Mouse (Mus musculus) A20 (cell line): Measurements from ENCODE around the gene Inpp1.

Experiments
- DNase-seq: peaks from one replicate; pipeline ENCODE4 v3.0.0-alpha.2; 2011; ENCODE audit warnings: low read depth, low spot score

The Inpp1 gene

DNA sequence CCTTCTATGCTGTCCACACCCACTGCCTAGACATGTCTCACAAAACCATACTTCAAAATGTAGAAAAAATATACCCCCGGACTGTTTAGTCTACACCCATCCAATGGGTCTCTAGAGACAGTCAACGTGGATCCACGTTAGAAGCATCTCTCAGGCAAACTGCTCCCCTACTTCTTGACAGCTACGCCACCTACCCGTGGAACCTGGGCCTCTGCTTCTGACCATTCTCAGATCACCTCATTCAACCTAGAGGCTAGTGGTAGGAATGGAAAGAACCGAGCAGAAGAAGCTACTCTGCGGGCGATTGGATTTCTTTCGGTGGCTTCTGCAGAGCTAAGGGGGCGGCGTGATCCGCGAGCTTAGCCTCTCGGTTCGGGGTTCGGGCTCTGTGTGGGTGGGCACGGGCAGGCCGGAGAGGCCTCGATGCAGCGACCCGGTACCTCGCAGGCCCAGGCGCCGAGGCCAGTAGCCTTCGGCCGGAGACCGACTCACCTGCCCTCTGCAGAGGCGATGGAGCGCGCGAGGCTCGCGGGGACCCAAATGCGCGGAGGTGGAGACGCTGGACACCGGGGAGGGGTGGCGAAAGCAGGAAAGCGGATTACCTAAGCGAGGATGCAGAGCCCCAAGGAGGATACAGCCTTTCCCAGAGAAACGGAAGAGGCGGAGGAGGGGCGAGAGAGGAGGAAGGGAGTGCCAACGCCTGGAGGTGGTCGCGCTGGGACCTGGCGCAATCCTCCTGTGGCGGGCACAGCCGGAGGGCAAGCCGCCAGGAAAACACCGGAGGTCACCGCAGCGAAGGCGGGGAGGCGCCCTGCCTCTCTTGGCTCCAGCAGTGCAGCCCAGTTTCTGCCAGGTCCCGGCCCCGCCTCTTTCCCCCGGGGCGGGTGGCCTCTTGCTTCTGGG, at the start of gene Inpp1:
Inpp1 (minus strand) TSS at position 779 of the 903 bp plus-strand sequence.
- DNase-seq, result peak; percentile 88

DNA sequence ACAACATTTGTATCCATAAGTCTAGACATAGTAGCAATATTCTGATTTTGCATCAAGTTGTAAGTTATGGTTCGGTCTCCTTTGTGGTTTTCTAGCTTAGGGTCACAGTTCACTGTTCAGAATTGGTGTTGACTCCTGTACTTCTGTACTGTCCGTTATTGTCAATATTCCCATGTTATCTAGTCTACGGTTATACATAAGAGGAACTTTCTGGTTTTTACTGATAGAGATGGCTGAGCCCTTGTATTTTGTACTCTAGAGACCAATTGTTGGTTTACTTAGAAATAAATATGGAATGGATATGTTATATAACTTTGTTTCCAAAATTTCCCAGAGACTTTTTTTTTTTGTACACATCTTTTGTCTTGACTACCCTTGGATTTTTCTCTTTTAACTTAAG, 48.5 kb upstream of the Inpp1 start:
- DNase-seq, result no peak

GRCm38 (mm10) chr1:52864220-52864619, 46.7 kb upstream of the Inpp1 start:
- DNase-seq, result no peak

GRCm38 (mm10) chr1:52855904-52856601, 38.6 kb upstream of the Inpp1 start:
- DNase-seq, result no peak

DNA sequence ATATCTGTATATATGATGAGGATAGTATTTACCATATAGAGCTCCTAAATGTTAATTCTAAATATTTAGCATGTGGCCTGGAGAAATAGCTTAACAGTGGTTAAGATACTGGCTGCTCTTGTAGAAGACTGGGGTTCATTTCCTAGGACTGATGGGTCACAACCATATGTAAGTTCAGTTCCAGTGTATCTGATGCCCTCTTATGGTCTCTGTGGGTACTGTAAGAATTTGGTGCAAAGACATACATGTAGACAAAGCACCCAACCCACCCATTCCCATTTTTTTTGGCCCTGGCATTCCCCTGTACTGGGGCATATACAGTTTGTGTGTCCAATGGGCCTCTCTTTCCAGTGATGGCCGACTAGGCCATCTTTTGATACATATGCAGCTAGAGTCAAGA, 36.5 kb upstream of the Inpp1 start:
- DNase-seq, result peak; percentile 69

DNA sequence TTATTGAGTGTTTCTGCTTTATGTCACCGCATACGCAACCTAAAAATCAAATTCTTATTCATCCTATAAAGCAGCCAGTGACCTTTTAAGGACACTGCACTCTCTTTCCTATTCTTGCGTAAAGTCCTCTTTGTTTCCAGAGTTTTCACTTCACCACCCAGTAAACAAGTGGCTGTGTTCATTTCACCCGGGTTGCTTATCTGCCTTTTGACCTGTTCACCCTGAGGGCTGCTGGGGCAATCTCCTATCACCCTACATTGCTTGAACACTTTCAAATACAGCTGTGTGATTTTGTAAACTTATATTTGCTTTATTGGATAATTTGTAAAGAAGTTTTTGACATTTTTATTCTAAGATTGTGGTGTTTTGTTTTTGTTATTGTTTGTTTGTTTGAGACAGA, 31.9 kb upstream of the Inpp1 start:
- no peak for DNase-seq

DNA sequence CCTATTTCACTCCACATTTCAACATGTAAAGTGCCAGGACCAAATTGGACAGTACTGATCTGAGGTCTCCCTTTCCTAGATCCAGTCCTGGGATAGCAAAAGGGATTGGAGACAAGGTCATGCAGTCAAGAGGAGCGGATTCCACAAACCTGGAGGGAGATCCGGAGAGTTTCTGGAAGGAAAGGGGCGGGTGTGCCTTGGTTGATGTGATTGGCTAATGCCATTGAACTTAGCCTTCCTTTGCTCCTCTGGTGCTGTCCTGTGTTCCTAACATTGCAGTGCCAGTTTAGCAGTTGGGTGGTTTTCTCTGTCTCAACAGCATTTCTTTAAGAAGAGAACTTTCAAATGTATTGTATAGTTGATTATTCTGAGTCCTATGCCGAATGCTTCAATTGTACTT, 29.1 kb upstream of the Inpp1 start:
- DNase-seq, result no peak

DNA sequence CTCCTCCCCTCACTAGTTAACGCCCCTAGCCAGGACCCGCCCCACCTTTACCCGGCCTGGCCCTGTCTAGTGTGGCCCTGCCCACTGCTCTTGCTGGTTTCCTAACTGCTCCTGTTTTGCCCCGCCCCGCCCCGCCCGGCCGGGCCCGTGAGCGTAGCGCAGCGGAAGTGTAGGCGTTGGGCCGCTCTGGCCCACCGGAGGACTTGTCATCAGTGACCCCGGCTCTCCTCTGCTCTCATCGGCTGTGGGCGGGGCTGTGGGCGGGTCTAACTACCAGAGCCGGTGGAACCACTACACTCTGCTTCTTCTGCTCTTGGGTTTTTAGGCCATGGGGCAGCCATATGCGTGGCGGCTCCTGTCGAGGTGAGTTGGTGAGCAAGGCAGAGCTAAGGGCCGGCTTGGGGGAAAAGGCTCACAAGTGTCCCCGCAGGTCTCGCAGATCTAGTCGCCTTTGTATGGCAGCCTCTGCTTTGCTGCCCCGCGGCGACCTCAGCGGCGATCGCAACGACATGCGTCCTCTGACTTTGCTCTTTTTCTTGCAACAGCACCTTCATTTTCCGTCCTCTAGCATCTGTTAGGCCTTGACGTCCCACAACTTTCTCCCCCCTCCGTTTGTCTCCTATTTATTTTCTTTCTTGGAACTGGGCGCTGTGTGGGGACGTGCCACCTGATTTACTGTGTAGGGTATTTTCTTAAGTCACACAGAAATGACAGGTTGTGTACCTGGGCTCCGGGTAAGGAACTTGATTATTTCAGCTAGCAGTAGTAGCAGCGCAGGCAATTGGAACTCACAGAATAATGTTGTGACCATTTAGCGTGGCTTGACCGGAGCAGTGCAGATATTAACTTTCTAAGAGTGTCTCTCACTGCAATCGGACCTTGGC, 27.5 kb upstream of the Inpp1 start, which contains the start of gene Hibch:
Hibch (plus strand) TSS at position 148 of the 884 bp plus-strand sequence.
- DNase-seq, result peak; percentile 100

- no peak for DNase-seq
Observed at GRCm38 (mm10) chr1:52844354-52844753, 26.9 kb upstream of the Inpp1 start.

- no peak for DNase-seq
Observed at GRCm38 (mm10) chr1:52839099-52839498, 21.6 kb upstream of the Inpp1 start.

DNA sequence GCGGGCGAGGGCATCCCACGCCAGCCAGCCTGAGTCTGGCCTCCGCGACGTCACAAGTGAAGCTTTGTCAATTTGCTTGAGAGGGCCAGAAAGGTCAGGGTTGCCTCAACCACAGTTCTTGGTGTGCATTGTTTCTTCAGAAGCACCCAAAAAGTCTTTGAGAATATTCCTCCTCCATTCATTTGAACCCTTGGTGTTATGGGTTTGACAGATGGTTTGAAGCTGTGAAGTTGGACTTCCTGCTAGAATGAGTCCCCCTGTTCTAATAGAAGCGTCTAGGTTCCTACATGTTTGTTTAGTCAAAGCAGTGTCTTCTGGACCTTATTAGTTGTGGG, 292 bp upstream of the Inpp1 start:
- DNase-seq, result no peak

GRCm38 (mm10) chr1:52816232-52816891, 1.1 kb downstream of the Inpp1 start:
- no peak for DNase-seq

DNA sequence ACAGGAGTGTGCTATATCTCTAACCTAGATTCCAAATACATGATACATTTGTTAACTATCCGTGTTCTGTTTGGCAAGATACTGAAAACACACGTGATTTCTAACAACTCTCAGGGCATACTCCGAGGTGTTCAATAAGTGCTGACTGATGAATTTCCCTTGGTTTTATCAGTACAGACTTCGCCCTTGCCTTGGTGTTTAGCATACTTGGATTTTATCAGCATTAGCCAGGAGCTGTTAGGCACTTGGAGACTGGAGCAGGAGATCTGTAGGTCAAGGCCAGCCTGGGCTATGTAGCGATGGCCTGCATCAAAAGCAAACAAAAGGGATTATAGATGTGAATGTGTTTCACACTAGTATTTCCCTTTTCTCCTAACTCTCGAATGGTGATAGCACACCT, 9.0 kb downstream of the Inpp1 start:
- no peak for DNase-seq

DNA sequence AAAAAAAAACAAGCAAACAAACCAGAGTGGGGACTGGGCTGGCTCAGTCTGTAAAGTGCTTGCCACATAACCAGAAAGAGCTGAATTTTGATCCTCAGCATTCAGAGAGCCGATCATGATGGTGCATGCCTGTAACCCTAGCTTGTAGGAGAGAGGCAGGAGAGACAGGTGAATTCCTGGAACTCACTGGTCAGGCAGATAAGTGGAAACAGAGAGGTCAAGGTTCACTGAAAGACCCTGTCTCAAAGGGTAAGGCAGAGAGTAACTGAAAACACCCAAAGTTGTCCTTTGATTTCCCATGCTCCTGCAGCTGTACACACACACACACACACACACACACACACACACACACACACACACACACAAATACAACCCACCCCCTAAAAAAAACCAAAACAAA, 12.4 kb downstream of the Inpp1 start:
- DNase-seq, result no peak

GRCm38 (mm10) chr1:52802406-52802975, 15.0 kb downstream of the Inpp1 start:
- peak; percentile 35 for DNase-seq

- DNase-seq, result peak; percentile 49
Observed at GRCm38 (mm10) chr1:52801651-52802050, 15.8 kb downstream of the Inpp1 start.

DNA sequence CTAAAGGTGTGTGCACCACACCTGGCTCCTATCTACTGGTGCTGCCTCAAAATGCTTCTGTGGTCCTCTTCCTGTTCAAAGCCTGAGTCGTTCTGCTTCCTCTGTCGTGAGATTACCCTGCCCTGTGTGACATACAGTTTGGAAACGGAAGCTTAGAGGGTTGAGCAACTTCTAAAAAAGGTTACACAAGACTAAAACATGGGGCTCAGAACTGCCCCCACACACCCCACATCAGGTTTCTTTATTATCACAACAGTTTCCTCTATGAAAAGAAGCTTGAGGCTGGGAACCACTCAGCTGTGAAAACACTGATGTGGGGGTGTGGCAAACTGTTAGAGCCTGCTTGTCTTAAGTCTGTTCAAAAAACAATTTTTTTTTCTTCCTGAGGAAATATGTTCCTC, 17.1 kb downstream of the Inpp1 start:
- DNase-seq, result peak; percentile 87

DNA sequence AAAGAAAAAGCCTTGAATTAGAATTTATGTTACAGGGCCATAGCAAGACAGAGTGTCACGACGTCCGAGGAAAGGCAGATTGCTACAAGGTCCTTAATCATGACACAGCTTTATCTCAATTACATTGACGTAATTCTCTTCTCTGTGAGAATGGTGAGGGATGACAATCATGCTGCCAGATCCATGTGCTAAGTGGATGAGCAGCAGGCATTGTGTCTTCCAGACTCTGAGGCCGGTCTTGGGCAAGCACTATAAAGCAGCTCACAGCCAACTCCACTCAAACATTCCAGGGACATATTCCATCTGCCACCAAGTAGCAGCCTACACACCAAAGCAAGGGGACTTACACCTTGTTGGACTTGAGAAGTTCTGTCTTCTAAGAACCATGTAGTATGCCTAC, 17.7 kb downstream of the Inpp1 start:
- DNase-seq, result no peak

DNA sequence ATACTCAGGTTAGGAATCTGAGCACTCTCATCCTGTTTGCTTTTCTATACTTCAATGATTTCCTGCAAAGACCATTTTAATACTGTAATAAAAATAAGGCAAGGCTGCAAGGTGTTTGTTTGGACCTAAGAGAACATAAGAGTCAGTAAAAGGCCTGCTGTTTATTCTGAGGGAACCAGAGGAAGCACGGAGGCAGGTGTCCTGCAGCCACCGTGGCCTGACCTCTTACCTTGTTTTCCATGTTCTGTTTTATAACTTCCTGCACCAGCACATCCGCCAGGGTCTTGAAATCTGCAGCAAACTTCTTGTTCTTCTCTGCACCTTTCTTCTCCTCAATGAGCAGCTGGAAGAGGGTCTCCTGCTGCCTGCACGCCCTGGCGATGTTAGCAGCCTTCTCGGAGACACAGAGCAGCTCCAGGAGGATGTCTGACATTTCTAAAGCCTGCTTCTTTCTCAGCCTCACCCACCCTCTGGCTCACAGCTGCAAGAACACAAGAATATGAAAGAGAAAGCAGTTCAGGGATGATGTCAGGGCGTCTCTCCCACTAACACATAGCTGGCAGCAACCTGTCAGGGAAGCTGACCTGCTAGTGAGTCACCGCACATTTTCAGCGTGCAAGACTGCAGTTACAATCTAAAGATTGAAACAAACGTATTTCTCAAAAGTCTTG, 18.3 kb downstream of the Inpp1 start:
- peak; percentile 71 for DNase-seq

GRCm38 (mm10) chr1:52795927-52796326, 21.6 kb downstream of the Inpp1 start:
- DNase-seq, result no peak
